Mouse (Mus musculus) layer of hippocampus, postnatal 14 days (tissue): Measurements from ENCODE around the gene 4931428F04Rik. TPM values are rescaled to one million over a fixed set of nuclear protein-coding genes. Genes with fewer than 3 reads are reported as not detected.

Experiments used
- DNase-seq, 2 experiments: peaks; one replicate each; pipeline ENCODE4 v3.0.0; 2021 to 2022; ENCODE audit warnings: low spot score in 2 of 2, mixed read lengths in 1 of 2
- microRNA-seq, 2 experiments: library from miRNA; unstranded; fragments of <30 nt; microRNA quantifications; one replicate each; pipeline ENCODE4 v1.2.0; 2021
- total RNA-seq, 2 experiments: library from RNA; stranded (reverse); gene quantifications; 2 replicates each; pipeline ENCODE4 v1.2.3; 2021

Gene 4931428F04Rik
- total RNA-seq, 2 experiments from 2014 or later, result 32.4 to 33.1 TPM

DNA sequence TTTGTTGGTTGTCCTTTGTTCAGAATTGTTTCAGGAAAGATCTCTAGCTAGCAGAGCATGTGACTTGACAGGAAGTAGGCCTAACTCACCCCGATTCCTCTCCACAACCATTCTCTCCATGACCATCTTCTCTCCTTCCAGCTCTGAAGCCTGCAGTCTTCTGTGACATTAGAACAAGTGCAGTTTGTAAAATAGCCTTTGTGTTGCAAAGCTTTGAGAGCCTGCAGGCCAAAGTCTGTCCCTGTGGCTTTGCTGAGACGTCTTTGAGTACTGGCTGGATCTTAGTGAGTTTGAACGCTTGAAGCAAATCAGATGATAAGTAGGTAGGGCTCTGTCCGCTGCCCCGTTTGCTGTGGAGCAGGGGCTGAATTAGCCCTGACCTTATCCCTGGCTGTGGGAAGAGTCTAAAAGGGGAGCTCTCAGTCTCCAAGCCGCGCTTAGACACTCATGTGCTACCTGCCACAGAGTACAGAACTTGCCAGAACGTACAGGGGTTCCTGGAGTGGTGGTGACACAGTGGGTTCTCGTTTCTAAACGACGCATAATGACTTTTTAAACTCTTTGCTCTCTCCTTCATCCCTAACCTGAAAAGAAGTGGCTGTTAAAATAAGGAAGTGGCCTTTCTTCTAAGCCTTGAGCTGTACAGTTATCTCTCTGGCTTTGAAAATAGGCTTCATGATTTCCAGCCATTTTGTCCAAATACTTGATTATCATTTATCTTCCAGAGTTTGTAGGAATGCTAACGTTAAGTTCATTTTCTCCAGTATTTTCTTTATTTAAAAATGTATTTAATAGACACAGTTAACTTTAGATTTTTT, 58.0 kb downstream of the 4931428F04Rik start:
- DNase-seq, result no peak

Small RNAs within 50 kb of the gene (microRNA-seq; reads per million reads assigned to microRNA genes)
- 0 reads per million in 2 experiments for gene Gm27320
- 4,921 to 5,805 reads per million in 2 experiments for gene Mir328

Other genes with a start within 250 kb of the 4931428F04Rik start
- not detected for gene Ces3a, start 241.3 kb downstream of the 4931428F04Rik start, total RNA-seq
- gene Ces3b, start 206.1 kb downstream of the 4931428F04Rik start, total RNA-seq, result not detected
- not detected for gene Ces4a, start 158.1 kb downstream of the 4931428F04Rik start, total RNA-seq
- gene Cbfb, start 119.2 kb downstream of the 4931428F04Rik start, total RNA-seq, result 10 to 100 TPM; 26.1 to 27.3 TPM
- 10 to 100 TPM; 29.2 to 30.9 TPM for gene D230025D16Rik, start 64.7 kb downstream of the 4931428F04Rik start, total RNA-seq
- 1 to 10 TPM; 3.6 to 4.2 TPM for gene B3gnt9, start 34.7 kb downstream of the 4931428F04Rik start, total RNA-seq
- 1 to 10 TPM; 6.0 to 7.4 TPM for gene Tradd, start 25.3 kb downstream of the 4931428F04Rik start, total RNA-seq
- 1 to 10 TPM in 1 of 2 experiments, under 1 TPM in 1; 0.52 to 1.1 TPM for gene Fbxl8, start 25.2 kb downstream of the 4931428F04Rik start, total RNA-seq
- 1 to 10 TPM; 1.4 to 1.9 TPM for gene Hsf4, start 20.1 kb downstream of the 4931428F04Rik start, total RNA-seq
- 1 to 10 TPM; 5.8 to 5.9 TPM for gene Nol3, start 13.7 kb downstream of the 4931428F04Rik start, total RNA-seq
- gene Exoc3l, start 6.2 kb upstream of the 4931428F04Rik start, total RNA-seq, result 1 to 10 TPM; 2.1 to 2.3 TPM
- 10 to 100 TPM; 28.8 to 33.6 TPM for gene E2f4, start 7.8 kb upstream of the 4931428F04Rik start, total RNA-seq
- 1 to 10 TPM; 1.2 to 1.4 TPM for gene Elmo3, start 15.7 kb upstream of the 4931428F04Rik start, total RNA-seq
- 1 to 10 TPM; 5.0 to 8.3 TPM for gene Lrrc29, start 36.4 kb upstream of the 4931428F04Rik start, total RNA-seq
- 10 to 100 TPM; 41.3 to 45.8 TPM for gene Tmem208, start 36.5 kb upstream of the 4931428F04Rik start, total RNA-seq
- 1 to 10 TPM; 2.6 to 3.4 TPM for gene Fhod1, start 58.1 kb upstream of the 4931428F04Rik start, total RNA-seq
- 10 to 100 TPM; 10.7 to 11.9 TPM for gene Slc9a5, start 59.0 kb upstream of the 4931428F04Rik start, total RNA-seq
- 1 to 10 TPM in 1 of 2 experiments, under 1 TPM in 1; 0.81 to 1.2 TPM for gene Plekhg4, start 83.4 kb upstream of the 4931428F04Rik start, total RNA-seq
- not detected for gene Kctd19, start 123.6 kb upstream of the 4931428F04Rik start, total RNA-seq
- under 1 TPM; 0.60 to 0.78 TPM for gene Lrrc36, start 123.7 kb upstream of the 4931428F04Rik start, total RNA-seq
- gene Tppp3, start 181.7 kb upstream of the 4931428F04Rik start, total RNA-seq, result 10 to 100 TPM; 29.0 to 30.2 TPM
- 10 to 100 TPM; 20.8 to 22.4 TPM for gene Zdhhc1, start 207.0 kb upstream of the 4931428F04Rik start, total RNA-seq
- under 1 TPM; 0.18 to 0.21 TPM for gene Hsd11b2, start 228.9 kb upstream of the 4931428F04Rik start, total RNA-seq